Mouse (Mus musculus): ENCODE measurements around the gene Mvk.

DNA sequence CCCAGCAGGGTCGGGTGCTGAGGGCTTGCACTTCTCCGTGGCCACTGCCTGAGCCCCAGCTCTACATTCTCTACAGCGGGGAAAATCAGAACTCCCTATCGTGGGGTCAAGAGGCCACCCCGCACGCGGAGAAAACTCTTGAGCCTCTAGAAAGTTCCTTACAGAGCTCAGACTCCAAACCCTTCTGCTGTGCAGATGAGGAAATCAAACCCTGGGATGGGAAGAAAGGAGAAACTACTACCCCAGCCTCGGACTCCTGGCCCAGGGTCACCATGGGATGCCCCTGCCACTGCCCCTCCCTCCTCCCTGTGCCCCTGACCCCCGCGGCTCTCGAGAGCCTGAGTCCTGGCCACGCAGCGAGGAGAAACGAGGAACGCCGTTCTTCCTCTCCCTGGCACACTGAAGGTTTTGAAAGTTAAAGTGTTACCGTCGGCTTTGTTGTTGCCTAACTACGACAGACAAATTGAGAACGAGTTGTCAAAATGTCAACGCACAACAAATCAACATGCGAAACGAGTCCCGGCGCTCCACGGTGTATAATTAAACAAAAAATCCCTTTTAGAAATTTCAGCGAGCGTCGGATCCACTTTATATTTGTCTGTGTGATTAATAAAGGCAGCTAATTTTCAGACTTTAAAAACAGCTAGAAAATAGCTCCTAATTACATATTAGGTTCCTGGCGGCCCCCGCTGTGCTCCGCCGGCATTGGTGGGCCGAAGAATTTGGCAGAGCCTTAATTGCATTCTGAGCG lies 30.8 kb downstream of the Mvk start:
- no peak for TF ChIP-seq FOSL1 (IDR thresholded peaks at IDR 0.05; ENCODE audit: insufficient read depth, low read length, poor library complexity, severe bottlenecking)
- TF ChIP-seq CTCF (IDR thresholded peaks at IDR 0.05; ENCODE audit: control insufficient read depth, insufficient read depth, insufficient read length) = no peak
- TF ChIP-seq MAX (IDR thresholded peaks at IDR 0.05) = no peak

Measured in C2C12 (cell line).